Mouse (Mus musculus) bone marrow macrophage, adult 2 months (primary cell): Measurements from ENCODE around the gene Enpp3.

ENCODE experiments used
- CTCF ChIP-seq: IDR thresholded peaks from 2 replicates; pipeline ENCODE4 v1.5.1; 2012; ENCODE audit warnings: low read depth, mild to moderate bottlenecking, low read length, moderate library complexity
- POLR2A ChIP-seq: IDR thresholded peaks from 2 replicates; pipeline ENCODE4 v1.6.1; 2012; ENCODE audit warnings: mild to moderate bottlenecking, low read depth, low read length, borderline replicate concordance

- TF ChIP-seq POLR2A, result no peak
- TF ChIP-seq CTCF, result no peak
Measured at GRCm38 (mm10) chr10:24769496-24769895, 73.1 kb downstream of the Enpp3 start.
